ENCODE assay signal across 8 mouse cellular contexts in the genomic region with DNA sequence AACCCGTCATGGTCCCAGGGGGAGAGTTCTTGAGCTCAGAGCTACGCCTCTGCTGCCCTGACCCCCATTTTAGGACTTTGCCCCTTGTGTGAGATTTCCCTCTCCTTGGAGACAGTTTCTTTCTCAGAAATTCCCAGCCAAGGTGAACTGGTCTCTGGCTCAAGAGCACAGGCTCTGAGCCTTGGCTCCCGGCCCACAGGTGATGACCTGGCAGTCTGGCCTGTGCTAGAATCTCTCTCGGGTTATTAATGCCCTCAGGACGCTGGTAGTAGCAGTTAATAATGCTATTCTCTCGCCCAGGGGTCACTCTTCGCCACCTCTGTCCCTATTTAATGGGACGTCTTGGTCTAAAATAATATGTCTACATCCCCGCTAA. TPM values are rescaled to one million over a fixed set of nuclear protein-coding genes. Genes with fewer than 3 reads are reported as not detected.
A peak's percentile ranks its signal among the peaks of the same experiment; 100 is the strongest.
DNase-seq lines count a peak whose midpoint lies in the region; ATAC-seq and TF ChIP-seq lines count a peak whose summit lies in the region.

No protein-coding gene starts in this region.

- H3K9me3 ChIP-seq in limb, embryonic 12.5 days: no peaks in the 10 kb centered on the region
- H3K9me3 ChIP-seq in midbrain, embryonic 14.5 days (ENCODE audit: control insufficient read depth, low read length): no peaks in the 10 kb centered on the region

- no peaks in the 10 kb centered on the region for H3K27me3 ChIP-seq in limb, embryonic 12.5 days
- no peaks in the 10 kb centered on the region for H3K27me3 ChIP-seq in midbrain, embryonic 14.5 days (ENCODE audit: control insufficient read depth, insufficient read depth, low read length)

- peak overlapping the region; percentile 87 for H3K4me2 ChIP-seq in limb, embryonic 12.5 days
- H3K4me2 ChIP-seq in midbrain, embryonic 14.5 days (ENCODE audit: low read length): peak overlapping the region; percentile 91

- peaks cover 12% of the 10 kb centered on the region for H3K36me3 ChIP-seq in limb, embryonic 12.5 days
- H3K36me3 ChIP-seq in midbrain, embryonic 14.5 days (ENCODE audit: control insufficient read depth, insufficient read depth, low read length): no peaks in the 10 kb centered on the region

- ATAC-seq in limb, embryonic 12.5 days (ENCODE audit: insufficient number of reproducible peaks, insufficient read depth, low FRiP score, low TSS enrichment, low read depth): no peak
- no peak; the same call in 1 of the 2 replicates for ATAC-seq in midbrain, embryonic 14.5 days (ENCODE audit: low FRiP score, low TSS enrichment)

- intact Hi-C loops in left cerebral cortex, adult 2 months (cut with DNase I): no loop called here
- intact Hi-C loops in left cerebral cortex, postnatal 25 days (cut with DNase I): no loop called here

- peak overlapping the region; percentile 60 for H3K9ac ChIP-seq in limb, embryonic 12.5 days (replicated peaks)
- no peak overlapping the region; the same call in 1 of the 2 replicates for H3K9ac ChIP-seq in midbrain, embryonic 14.5 days (replicated peaks; ENCODE audit: low read length)

- peak overlapping the region; percentile 49 for H3K4me3 ChIP-seq in left cerebral cortex, adult 2 months
- peak overlapping the region; percentile 54 for H3K4me3 ChIP-seq in limb, embryonic 12.5 days (replicated peaks)
- peak overlapping the region; percentile 46; the same call in 1 of the 2 replicates for H3K4me3 ChIP-seq in midbrain, embryonic 14.5 days (replicated peaks; ENCODE audit: low read depth, low read length)

- no peak overlapping the region; the same call in 1 of the 2 replicates for H3K27ac ChIP-seq in left cerebral cortex, adult 2 months
- H3K27ac ChIP-seq in limb, embryonic 12.5 days: peak overlapping the region; percentile 77
- no peak overlapping the region for H3K27ac ChIP-seq in midbrain, embryonic 14.5 days (replicated peaks; ENCODE audit: low read depth, low read length)

- peaks cover 14% of the 10 kb centered on the region for H3K4me1 ChIP-seq in limb, embryonic 12.5 days (replicated peaks)
- H3K4me1 ChIP-seq in midbrain, embryonic 14.5 days (ENCODE audit: control insufficient read depth, insufficient read depth, low read length): 0 out of 2 replicates have a peak, but pooled peaks cover 5% of the 10 kb centered on the region

- no peak for DNase-seq in left cerebral cortex, adult 2 months (ENCODE audit: extremely low spot score in 1 of 2, low spot score in 2 of 2)
- DNase-seq in left cerebral cortex, adult 18-20 months (ENCODE audit: low spot score in 2 of 2): no peak
- DNase-seq in cerebellum, postnatal 36 days: peak; percentile 42 to 57
- peak; percentile 31 for DNase-seq in heart, postnatal 4 days
- no peak for DNase-seq in midbrain, embryonic 14.5 days
- DNase-seq in urinary bladder, postnatal 4 days (ENCODE audit: low spot score in 2 of 2): no peak
- no peak for DNase-seq in left cerebral cortex, postnatal 25 days (ENCODE audit: low spot score in 2 of 2)

- no peak for TF ChIP-seq CTCF in left cerebral cortex, adult 2 months (IDR thresholded peaks at IDR 0.05)

- 12% methylated on average over 9 of the region's 9 CpGs for WGBS in limb, embryonic 12.5 days
- WGBS in midbrain, embryonic 14.5 days: 16% methylated on average over 9 of the region's 9 CpGs

RNA-seq across cellular contexts. Expression of gene Zfp810, which starts 19.6 kb away (rescaled TPM):
- total RNA-seq in left cerebral cortex, adult 2 months (2021): 10 to 100 TPM; 12.6 to 16.4 TPM
- 10 to 100 TPM; 13.5 to 15.2 TPM for total RNA-seq in left cerebral cortex, adult 18-20 months (2021)
- total RNA-seq in heart, postnatal 4 days (2021): 10 to 100 TPM; 15.5 to 16.0 TPM
- polyA plus RNA-seq in limb, embryonic 12.5 days (2016; fragmentation: Nextera tagmentation; extraction: Ambion mirVana): 36.6 and 36.9 TPM in 2 replicates
- polyA plus RNA-seq in midbrain, embryonic 14.5 days (2014; fragmentation: Nextera tagmentation; extraction: Ambion mirVana): 32.2 and 38.4 TPM in 2 replicates
- total RNA-seq in left cerebral cortex, postnatal 25 days (2021): 10 to 100 TPM; 17.2 to 17.7 TPM

Comparison
In these comparisons a context has a peak if more than half of its experiments do, and no peak if none do; other contexts are left out.
1. DNase-seq: peak in cerebellum, postnatal 36 days (2 of 2) and heart, postnatal 4 days (single experiment); none in left cerebral cortex, adult 2 months (0 of 2), left cerebral cortex, adult 18-20 months (0 of 2), midbrain, embryonic 14.5 days (single experiment), urinary bladder, postnatal 4 days (0 of 2) and left cerebral cortex, postnatal 25 days (0 of 2).
2. Peak in every context shown above with its lines, with median percentiles within 50 percentile points of each other: H3K4me3 ChIP-seq.